Mouse (Mus musculus) hindbrain, embryonic 16.5 days (tissue): ENCODE data around the gene Shisa5. TPM values are rescaled to one million over a fixed set of nuclear protein-coding genes. Genes with fewer than 3 reads are reported as not detected.
A peak's percentile ranks its signal among the peaks of the same experiment; 100 is the strongest.

Experiments used
- ATAC-seq: fragments of 200-750 bp; cut with Nextera tagmentation; 2 replicates; pipeline ENCODE4 v1.8.0; 2017; ENCODE audit warnings: moderate TSS enrichment, moderate library complexity
- H3K27ac ChIP-seq: fragments of 300-500 bp; sonication (generic); 2 replicates; pipeline ENCODE4 v1.5.1; 2014; ENCODE audit warnings: low read depth, mild to moderate bottlenecking, control low read depth, low read length, moderate library complexity
- H3K27me3 ChIP-seq: fragments of 300-500 bp; sonication (generic); replicated peaks from 2 replicates; pipeline ENCODE4 v1.6.1; 2014; ENCODE audit warnings: low read length; ENCODE audit not compliant: control insufficient read depth, insufficient read depth
- H3K36me3 ChIP-seq: fragments of 300-500 bp; sonication (generic); 2 replicates; pipeline ENCODE4 v1.6.1; 2014; ENCODE audit warnings: mild to moderate bottlenecking, low read length, moderate library complexity, mixed read lengths; ENCODE audit not compliant: control insufficient read depth, insufficient read depth
- H3K4me1 ChIP-seq: fragments of 300-500 bp; sonication (generic); 2 replicates; pipeline ENCODE4 v1.6.1; 2014; ENCODE audit warnings: low read depth, low read length; ENCODE audit not compliant: control insufficient read depth, insufficient read depth
- H3K4me2 ChIP-seq: fragments of 300-500 bp; sonication (generic); 2 replicates; pipeline ENCODE4 v1.6.1; 2014; ENCODE audit warnings: mild to moderate bottlenecking, low read length, control low read depth, moderate library complexity
- H3K4me3 ChIP-seq: fragments of 300-500 bp; sonication (generic); 2 replicates; pipeline ENCODE4 v1.5.1; 2014; ENCODE audit warnings: mild to moderate bottlenecking, low read length, control low read depth, moderate library complexity
- H3K9ac ChIP-seq: fragments of 300-500 bp; sonication (generic); 2 replicates; pipeline ENCODE4 v1.6.1; 2014; ENCODE audit warnings: low read depth, mild to moderate bottlenecking, control low read depth, low read length, moderate library complexity
- H3K9me3 ChIP-seq: fragments of 300-500 bp; sonication (generic); 2 replicates; pipeline ENCODE4 v1.6.1; 2014; ENCODE audit warnings: mild to moderate bottlenecking, low read length, moderate library complexity; ENCODE audit not compliant: control insufficient read depth
- WGBS: fragments of 180-500 bp; shearing (Covaris S2); extraction: QIAGEN DNeasy Blood & Tissue Kit; methylation state at CpG from one replicate; pipeline ENCODE4 v1.1.7; 2014; 5-methylcytosine and 5-hydroxymethylcytosine counted together
- polyA plus RNA-seq: library from polyadenylated mRNA; unstranded; fragments of >200 nt; fragmentation: Nextera tagmentation; extraction: Ambion mirVana; gene quantifications from 2 replicates; pipeline ENCODE4 v1.2.1, GENCODE M21; 2015

Gene Shisa5
- polyA plus RNA-seq, 1 experiment from 2014 or later: 87.5 TPM

- H3K36me3 ChIP-seq: peaks cover 6% of the 10 kb centered on the region; the same call in 1 of the 2 replicates
- ATAC-seq: peak; percentile 98
- no peaks in the 10 kb centered on the region for H3K27me3 ChIP-seq
- no peaks in the 10 kb centered on the region for H3K9me3 ChIP-seq
- H3K4me2 ChIP-seq: peak within 1 kb of the TSS; percentile 88
- peak within 1 kb of the TSS; percentile 84 for H3K9ac ChIP-seq
- H3K27ac ChIP-seq: peak within 1 kb of the TSS; percentile 74
- H3K4me3 ChIP-seq: peak within 1 kb of the TSS; percentile 73
- H3K4me1 ChIP-seq: peaks cover 20% of the 10 kb centered on the region
- WGBS: under 1% methylated on average over 57 of the region's 57 CpGs
These were observed 35.6 kb downstream of the Shisa5 start, which contains the start of gene Atrip for GRCm38 (mm10) chr9:109073661-109074573. Gene Atrip, minus strand, starts transcription at chr9:109074124.

GRCm38 (mm10) chr9:109080516-109080915 is 42.2 kb downstream of the Shisa5 start:
- Histone ChIP-seq H3K4me2 (no peak overlapping the region; the same call in 1 of the 2 replicates), H3K36me3 (0 out of 2 replicates have a peak, but pooled peaks cover 3% of the 10 kb centered on the region), H3K27me3 (no peaks in the 10 kb centered on the region), H3K4me3 (no peak overlapping the region), H3K9me3 (no peaks in the 10 kb centered on the region), H3K9ac (no peak overlapping the region), H3K4me1 (peaks cover 18% of the 10 kb centered on the region), H3K27ac (no peak overlapping the region)
- WGBS: 96% methylated on average over 3 of the region's 3 CpGs
- no peak for ATAC-seq

GRCm38 (mm10) chr9:109081749-109082123 is 43.4 kb downstream of the Shisa5 start:
- ATAC-seq: peak; percentile 24; the same call in 1 of the 2 replicates
- WGBS: 10% methylated on average over 11 of the region's 11 CpGs
- H3K9me3 ChIP-seq: no peaks in the 10 kb centered on the region

GRCm38 (mm10) chr9:109082124-109082800 is 43.9 kb downstream of the Shisa5 start, which contains the start of the genes Ccdc51 and Tma7:
Gene Ccdc51, plus strand, starts transcription at chr9:109082493.
Gene Tma7, minus strand, starts transcription at chr9:109082587.
- Histone ChIP-seq H3K27me3 (no peaks in the 10 kb centered on the region), H3K36me3 (0 out of 2 replicates have a peak, but pooled peaks cover 3% of the 10 kb centered on the region), H3K4me2 (peak within 1 kb of the TSS; percentile 73), H3K27ac (peak within 1 kb of the TSS; percentile 73), H3K9me3 (no peaks in the 10 kb centered on the region), H3K4me1 (peaks cover 18% of the 10 kb centered on the region), H3K9ac (peak within 1 kb of the TSS; percentile 79), H3K4me3 (peak within 1 kb of the TSS; percentile 63)
- under 1% methylated on average over 37 of the region's 37 CpGs for WGBS
- peak; percentile 98 for ATAC-seq

More at GRCm38 (mm10) chr9:109081749-109082123, 43.4 kb downstream of the Shisa5 start:
- Histone ChIP-seq H3K4me3 (peak overlapping the region; percentile 63), H3K9ac (peak overlapping the region; percentile 79), H3K36me3 (0 out of 2 replicates have a peak, but pooled peaks cover 3% of the 10 kb centered on the region), H3K27ac (peak overlapping the region; percentile 73), H3K4me1 (peaks cover 18% of the 10 kb centered on the region), H3K27me3 (no peaks in the 10 kb centered on the region), H3K4me2 (peak overlapping the region; percentile 73)

GRCm38 (mm10) chr9:109084922-109085321 is 46.6 kb downstream of the Shisa5 start:
- Histone ChIP-seq H3K36me3 (0 out of 2 replicates have a peak, but pooled peaks cover 3% of the 10 kb centered on the region), H3K4me3 (no peak overlapping the region), H3K27ac (no peak overlapping the region), H3K4me1 (peaks cover 21% of the 10 kb centered on the region), H3K27me3 (no peaks in the 10 kb centered on the region), H3K9ac (no peak overlapping the region), H3K9me3 (no peaks in the 10 kb centered on the region), H3K4me2 (no peak overlapping the region)
- 8% methylated on average over 2 of the region's 2 CpGs for WGBS
- ATAC-seq: no peak

GRCm38 (mm10) chr9:109087987-109088386 is 49.6 kb downstream of the Shisa5 start:
- 9% methylated on average over 5 of the region's 5 CpGs for WGBS
- Histone ChIP-seq H3K4me2 (no peak overlapping the region), H3K9ac (0 out of 2 replicates have a peak overlapping the region, but pooled peaks have one; percentile 35)

GRCm38 (mm10) chr9:109090446-109090845 is 52.1 kb downstream of the Shisa5 start:
- Histone ChIP-seq H3K4me2 (no peak overlapping the region), H3K27ac (no peak overlapping the region), H3K4me1 (peaks cover 16% of the 10 kb centered on the region), H3K27me3 (no peaks in the 10 kb centered on the region), H3K4me3 (no peak overlapping the region), H3K36me3 (0 out of 2 replicates have a peak, but pooled peaks cover 5% of the 10 kb centered on the region), H3K9ac (no peak overlapping the region), H3K9me3 (no peaks in the 10 kb centered on the region)
- ATAC-seq: no peak
- 52% methylated on average over 15 of the region's 15 CpGs for WGBS

More at GRCm38 (mm10) chr9:109087987-109088386, 49.6 kb downstream of the Shisa5 start:
- Histone ChIP-seq H3K4me3 (no peak overlapping the region), H3K27me3 (no peaks in the 10 kb centered on the region), H3K36me3 (0 out of 2 replicates have a peak, but pooled peaks cover 5% of the 10 kb centered on the region), H3K9me3 (no peaks in the 10 kb centered on the region), H3K27ac (peak overlapping the region; percentile 48; the same call in 1 of the 2 replicates), H3K4me1 (peaks cover 9% of the 10 kb centered on the region)
- ATAC-seq: peak; percentile 35; the same call in 1 of the 2 replicates

- Histone ChIP-seq H3K9ac (no peak overlapping the region), H3K36me3 (0 out of 2 replicates have a peak, but pooled peaks cover 5% of the 10 kb centered on the region), H3K27me3 (no peaks in the 10 kb centered on the region), H3K27ac (no peak overlapping the region), H3K4me3 (no peak overlapping the region), H3K4me2 (no peak overlapping the region), H3K9me3 (no peaks in the 10 kb centered on the region), H3K4me1 (peaks cover 24% of the 10 kb centered on the region)
- ATAC-seq: no peak
- WGBS: 87% methylated on average over 8 of the region's 8 CpGs
These were observed 53.4 kb downstream of the Shisa5 start for GRCm38 (mm10) chr9:109091802-109092201.
